Mouse (Mus musculus) forelimb bud, embryonic 11.5 days (tissue): Measurements from ENCODE around the gene Dst.
"Not testable (repeated sequence)": the region's sequence is repeated elsewhere in the genome, so short reads cannot be mapped to it uniquely, and the experiment has no call there.

Experiments
- DNase-seq: peaks from one replicate; pipeline ENCODE4 v3.0.0-alpha.2; 2012; ENCODE audit warnings: low read depth, low spot score

The Dst gene

DNA sequence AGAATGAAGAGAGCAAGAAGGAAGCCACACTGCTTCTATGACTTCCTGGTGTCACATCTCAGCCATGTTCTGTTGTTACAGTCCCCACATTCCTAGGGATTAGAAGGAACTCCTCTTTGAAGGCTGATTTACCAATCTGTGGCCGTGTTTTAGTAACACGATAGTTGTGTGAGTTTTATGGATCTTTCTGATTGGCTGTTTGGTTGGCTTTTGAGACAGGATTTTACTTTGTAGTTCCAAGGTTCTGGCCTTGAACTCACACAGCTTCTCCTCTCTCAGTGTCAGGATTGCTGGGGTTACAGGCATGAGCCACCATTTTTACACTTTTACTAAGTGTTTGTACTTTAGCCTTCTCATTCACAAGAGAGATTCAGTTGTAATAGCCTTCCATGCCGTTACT is 155.9 kb downstream of the Dst start:
- peak; percentile 20 for DNase-seq

DNA sequence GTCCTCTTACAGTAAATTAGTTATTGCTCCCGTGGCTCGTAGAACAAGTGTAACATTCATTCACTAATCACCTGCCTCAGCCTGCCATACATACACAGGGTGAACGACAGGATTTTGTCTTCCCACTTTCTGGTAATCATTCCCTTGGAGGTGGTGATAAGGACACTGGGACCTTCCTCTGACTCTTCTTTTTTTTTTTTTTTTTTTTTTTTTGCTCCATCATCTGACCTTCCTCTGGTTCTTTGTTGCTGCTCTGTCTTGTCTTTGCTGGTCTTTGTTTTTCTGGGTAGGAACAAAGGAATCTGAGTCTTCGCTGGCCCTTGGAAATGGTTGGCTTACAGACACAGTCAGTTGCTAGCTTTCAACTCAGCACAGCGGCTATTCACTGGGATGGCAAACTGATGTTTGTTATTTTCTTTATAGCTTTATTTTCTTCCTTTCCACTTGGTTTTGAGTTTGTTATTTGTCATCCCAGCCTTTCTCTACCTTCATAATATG is 157.6 kb downstream of the Dst start:
- no peak for DNase-seq

DNA sequence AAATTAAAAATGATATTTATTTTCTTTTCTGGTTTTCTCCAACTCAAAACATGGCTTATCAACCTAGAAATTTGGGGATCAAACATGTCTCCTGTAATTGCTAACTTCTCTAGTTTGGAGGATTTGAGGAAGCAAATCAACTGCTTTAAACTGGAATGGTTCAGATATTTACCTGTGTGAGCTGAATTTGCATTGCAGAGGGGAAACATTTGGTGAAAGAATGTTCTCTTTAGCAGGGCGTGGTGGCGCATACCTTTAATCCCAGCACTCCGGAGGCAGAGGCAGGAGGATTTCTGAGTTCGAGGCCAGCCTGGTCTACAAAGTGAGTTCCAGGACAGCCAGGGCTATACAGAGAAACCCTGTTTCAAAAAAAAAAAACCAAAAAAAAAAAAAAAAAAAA is 158.4 kb downstream of the Dst start:
- DNase-seq, result not testable (repeated sequence)

DNA sequence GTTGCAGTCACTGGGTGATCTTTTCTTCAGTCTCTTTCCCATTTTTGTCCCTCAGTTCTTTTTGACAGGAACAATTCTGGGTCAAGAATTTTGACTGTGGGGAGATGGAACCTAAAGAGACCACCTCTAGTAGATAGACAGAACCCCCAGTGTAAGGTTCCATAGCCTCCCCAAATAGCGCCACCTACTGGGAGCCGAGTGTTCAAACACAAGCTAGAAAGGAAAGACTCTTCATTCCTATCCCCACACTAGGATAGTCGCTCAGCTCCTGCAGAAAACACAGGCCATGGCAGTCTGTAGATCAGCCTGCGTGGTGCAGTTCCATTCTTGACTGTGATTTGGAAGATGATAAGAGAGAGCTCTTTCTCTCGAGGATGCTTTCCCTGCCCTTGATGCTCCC is 160.3 kb downstream of the Dst start:
- DNase-seq, result no peak

DNA sequence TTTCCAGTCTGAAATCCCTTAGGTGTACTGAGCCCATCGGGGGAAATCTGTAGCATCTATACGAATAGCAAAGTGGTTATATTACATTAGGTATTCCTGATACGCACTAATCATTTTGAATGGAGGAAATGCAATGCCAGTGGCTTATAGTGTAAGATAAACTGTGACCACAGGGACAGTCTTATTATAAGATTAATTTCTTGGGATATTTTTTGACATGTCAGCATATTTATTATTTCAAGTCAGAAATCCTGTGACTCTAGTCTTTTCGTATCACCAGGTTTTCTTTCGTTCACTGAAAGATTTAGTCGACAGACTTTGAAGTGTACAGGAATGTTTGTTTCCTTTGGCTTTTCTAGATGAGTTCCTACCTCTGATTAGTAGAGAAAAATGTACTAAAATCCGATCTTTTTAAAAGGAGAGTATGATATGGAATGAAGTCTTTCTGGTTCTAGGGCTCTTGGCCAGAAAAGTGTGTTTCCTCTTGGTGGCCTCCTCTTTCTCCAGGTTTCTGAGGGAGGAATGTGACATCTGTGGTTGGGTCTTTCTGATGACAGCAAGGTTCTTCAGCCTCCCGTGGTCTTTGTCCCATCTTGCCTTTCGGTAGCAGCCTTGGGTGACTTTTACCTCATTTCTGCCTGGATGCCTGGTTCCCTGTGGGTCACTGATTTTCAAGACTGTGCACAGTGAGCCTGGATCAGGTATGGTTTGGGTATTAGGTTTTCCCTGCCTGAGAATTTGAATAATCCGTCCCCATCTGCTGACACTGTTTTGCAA is 161.7 kb downstream of the Dst start:
- DNase-seq, result no peak

DNA sequence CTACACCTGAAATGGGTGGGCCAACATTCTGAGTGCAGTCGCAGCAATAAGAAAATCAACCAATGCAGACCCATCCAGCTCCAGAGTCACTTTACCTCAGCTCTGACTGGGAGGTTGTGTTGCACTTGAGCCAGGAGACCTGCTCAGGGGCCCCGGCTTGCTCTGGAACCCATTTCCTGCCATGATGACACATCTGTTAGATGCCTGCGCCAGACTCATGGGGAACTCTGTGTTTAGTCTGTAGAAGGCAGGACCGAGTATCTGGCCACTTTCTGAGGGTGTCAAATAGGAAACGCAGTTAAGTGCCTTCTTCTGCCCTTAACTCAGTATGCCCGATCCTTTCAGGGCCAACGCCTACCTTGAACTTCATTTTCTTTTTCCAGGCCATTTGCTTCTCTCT is 162.4 kb downstream of the Dst start:
- no peak for DNase-seq

DNA sequence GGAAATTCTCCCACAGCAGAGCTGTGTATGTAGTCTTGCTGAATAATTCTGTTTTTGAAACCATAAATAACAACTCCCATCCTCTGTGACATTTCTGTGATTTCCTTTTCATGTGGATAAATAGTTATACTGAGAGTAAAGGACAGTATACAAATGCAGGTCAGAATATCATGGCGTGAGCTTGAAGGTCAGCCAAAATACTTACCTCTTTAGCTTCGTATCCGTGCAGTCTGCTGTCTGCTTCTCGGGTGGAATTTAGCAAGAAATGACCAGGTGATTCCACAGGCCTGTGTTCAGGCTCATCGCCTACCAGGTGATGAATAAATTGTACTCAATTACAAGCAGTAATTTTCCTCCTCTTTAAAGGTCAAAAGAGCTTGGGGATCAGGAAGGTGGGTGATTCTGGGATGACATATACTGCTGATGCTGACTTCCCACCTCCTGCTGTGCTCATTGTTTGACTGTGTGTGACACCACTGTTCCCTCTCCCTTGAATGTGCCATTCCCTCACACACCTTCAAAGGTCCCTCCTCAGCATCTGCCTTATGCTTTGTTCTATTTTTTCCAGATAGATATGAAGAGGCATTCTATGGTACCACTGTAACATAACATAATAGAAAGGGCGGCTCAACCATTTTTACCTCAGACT is 163.1 kb downstream of the Dst start:
- no peak for DNase-seq

DNA sequence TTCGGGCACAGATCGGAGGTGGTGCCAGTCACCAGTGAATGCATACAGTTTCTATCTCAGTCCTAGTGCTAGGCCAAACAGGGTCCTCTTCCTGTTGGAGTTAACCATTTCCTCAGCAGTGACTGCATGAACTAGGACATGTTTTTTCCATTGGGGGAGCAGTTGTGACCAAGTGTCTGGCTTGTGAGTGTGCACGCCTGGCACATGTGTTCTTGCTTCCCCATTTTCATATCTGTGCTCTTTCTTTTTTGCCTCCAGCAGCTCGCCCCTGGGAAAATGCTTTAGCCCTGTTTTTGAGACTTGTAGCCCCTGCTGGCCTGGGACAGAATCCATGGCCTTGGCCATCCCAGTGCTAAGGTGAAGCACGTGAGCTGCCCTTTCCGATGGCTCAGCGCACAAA is 164.2 kb downstream of the Dst start:
- no peak for DNase-seq

DNA sequence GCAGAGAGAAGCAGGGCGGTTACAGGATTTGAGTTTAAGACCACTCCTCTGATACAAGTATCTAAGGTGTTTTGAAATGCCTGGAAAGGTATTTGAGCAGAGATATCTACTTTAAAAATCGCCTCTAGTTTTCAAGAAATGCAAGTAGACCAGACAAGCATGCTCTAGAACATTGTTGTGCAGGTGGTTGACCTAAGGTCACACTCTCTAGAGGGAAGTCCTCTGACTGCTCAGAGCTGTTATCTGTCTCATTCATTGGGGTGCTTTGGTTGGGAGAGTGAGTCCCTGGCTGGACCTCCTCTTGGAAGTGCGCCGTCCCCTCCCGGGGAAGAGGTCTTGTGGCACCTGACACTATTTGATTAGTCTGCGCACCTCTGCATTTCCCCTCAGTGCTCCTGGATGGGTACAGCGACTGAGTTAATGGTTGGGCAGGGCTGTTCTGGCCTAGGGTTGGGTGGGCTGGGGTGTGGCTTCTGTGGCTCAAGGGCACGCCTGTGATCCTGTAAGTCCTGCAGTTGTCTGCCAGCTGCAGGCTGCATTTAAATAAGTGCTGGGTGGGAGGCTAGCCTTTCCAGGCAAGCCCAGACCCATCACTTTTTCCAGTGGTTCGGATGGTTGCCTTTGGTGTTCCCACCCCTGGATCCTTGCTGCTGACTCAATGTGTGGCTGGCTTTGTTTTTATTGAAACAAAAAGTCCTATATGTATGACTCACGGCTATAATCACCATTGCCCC is 165.6 kb downstream of the Dst start:
- no peak for DNase-seq

DNA sequence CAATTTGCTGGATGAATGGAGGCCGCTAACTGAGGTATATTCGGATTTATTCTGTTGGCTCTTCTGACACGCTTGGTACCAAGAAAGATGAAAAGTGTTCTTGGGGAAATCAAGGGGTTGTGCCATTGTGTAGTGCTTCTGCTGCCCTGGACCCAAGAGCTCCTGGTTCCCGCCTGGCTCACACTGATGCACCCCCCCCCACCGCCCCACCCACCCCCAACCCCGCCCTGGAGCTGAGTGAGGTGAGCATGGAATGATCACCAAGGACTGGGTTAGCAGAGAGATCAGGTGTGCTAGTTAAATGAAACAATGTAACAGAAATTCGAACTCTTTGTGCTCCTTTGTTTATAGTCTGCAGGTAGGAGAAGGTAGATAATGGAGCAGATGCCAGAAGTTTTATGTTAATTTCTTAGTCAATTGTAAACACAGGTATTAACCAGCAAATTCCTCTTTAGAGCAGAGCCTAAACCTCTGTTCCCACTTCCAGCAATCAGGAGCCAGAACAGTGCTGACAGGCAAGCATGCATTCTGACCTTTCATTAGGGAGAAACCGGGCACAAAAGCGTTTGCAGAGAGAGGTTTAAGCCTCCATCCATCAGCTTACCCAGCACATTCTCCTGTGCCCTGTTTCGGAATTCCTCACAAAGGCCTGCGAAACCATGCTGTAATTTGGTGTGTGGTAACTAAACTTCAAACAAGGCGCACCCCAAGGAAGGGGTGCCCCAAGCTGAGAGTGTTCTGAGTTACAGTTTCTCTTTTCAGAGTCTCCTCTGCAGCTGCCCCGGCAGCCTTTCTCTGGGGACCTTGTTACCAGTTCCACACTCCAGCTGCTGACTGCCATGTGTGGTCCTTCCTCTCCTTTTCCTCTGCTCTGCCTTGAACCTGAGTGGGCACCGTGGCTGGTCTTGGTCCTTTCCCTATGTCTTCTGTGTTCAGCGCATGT is 166.5 kb downstream of the Dst start:
- peak; percentile 40 for DNase-seq

DNA sequence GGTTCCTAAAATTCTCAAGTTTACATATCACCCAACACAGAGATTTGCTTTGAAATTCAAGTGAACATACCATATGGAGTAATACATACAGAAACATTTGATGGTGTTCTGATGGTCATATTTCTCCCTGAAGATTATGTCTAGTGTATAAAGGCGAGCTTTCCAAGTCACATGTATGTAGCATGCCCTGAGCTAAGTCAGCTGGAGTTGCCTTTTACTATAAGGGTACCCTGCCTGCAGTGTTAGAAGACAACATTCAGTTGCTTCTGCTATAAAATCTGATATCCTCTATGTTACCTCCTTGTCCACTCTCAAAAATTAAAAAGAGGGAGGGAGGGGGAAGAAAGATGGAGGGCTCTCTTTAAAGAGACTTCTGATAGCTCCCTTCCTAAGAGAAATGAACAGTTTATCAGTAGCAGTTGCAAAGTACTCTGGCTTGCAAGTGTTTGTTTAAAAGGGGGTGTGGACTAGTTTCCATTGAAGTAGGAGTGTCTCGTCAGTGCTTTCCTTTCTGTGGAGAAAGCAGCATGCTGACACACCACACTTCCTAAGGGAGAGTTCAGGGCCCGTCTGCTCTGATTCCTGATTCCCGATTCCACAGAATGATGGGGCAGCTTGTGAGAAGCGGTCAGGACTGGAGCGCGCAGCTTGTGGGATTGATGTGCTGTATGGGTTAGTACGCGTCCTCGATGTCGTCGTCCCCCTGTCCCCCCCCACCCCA is 168.8 kb downstream of the Dst start:
- DNase-seq, result no peak

DNA sequence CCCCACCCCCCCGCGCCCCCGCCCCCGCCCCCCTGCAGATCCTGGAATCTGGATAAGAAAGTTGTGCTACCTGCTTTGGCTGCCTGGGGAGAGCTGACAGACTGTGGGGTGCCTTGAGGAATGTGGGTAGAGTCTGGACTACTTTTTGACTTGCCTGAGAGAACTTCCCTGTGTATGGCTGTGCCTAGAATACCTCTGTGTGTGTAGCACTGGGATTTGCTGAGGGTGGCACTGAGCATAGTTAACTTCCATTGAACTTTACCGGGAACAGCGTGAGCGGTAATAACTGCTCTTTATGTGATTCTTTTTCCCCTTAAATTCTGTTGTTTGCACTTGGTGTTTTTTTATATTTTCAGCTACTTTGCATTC is 169.4 kb downstream of the Dst start:
- no peak for DNase-seq

DNA sequence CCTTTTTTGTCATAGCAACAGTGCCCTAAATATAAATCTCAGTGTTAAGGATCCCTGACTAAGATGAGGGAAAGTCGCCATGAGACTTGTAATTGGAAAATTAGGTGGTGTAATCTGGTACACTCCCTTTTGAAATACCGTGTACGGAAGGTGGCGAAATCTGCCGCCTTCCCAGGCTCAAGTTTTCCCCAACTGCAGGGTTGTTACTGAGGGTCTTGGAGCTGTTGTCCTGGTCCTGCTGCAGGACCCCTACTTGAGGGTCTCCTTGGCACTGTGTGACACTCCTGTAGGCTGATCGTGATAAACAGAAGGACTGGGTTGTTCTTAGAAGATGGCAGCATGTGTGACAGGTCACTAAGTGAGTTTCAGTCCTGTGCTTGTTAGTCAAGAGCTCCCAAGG is 169.9 kb downstream of the Dst start:
- no peak for DNase-seq

DNA sequence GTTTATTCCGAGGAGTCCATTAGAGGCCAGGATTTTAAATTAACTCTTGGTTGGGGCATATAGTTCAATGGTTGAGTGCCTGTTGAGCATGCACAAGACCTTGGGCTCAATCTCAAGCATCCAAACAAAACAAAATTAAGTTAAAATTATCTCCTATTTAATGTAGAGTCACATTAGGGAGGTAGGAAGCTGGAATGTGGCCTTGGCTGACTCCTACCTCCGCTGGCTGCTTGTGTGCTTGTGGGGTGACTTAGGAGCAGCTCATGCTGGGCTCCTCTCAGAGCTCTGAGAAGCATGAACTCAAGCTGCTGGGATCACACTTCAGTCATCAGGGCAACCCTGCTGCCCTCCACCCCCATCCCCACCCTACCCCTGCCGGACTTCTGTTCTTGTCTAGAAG is 181.0 kb downstream of the Dst start:
- no peak for DNase-seq

DNA sequence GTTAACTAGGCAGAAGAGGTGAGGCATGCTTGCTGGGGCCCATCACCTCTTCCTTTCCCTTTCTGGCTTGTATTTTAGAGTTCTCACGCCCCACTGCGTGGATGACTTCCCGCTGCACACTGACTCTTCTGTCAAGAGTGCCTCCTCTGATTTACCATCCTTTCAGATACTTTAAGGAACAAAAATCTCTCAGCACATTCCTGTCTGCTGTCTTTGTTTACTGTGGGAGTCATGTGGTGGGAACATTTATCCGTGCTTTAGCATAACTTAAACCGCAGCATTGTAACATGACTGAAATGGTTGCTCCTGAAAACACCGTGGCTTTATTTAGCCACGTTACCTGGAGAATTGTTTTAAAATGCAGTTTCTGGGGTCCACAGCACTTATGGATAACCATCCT is 182.7 kb downstream of the Dst start:
- DNase-seq, result no peak

DNA sequence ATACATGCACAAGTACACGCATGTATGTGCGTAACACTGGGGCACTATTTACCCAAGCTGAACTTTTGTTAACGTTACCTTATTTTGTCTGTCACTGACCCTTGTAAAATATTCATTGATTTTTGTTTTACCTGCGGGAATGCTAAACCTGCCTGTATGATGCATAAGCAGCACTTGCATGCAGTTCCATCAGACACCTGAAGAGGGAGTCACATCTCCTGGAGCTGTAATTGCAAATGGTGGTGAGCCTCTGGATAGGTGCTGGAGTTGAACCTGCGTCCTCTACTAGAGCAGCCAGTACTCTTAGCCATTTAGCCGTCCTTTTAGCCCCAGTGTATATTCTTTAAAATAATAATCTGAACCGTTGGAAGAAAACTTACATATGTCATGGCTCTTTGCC is 185.6 kb downstream of the Dst start:
- DNase-seq, result no peak

DNA sequence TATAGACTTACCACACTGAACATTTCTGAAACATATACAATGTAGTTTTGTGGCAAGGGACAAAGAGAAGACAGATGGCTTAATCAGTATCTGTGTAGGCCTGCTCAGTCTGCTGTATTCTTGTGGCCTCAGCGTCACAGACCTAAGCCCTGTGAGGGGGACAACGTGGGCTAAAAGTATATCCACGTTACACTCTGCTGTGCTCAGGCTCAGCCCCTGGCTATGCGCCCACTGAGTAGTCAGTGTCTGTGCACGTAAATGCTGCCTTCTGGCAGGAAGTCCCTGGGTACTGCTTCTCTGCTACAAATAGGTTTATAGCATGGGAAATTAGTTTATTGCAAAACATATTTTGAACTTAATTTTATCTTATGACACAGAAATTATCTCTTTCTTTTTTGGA is 186.3 kb downstream of the Dst start:
- DNase-seq, result no peak

DNA sequence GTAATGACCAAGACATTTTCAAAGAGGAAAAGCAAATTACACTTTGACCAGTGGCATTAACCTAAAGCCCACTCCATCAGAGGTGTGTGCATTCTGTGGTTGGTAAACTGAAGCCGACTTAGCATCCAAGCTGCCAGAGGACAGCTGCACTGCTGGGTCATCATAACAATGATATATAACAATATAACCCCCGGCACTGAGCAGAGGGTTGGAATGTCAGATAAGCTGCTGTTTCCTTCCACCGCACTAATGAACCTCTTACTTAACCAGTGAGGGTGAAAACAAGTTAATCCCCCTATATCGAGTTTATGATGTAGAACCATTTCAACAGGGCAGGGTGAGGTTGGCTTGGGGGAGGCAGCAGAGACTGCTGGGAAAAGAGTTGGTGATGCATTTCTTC is 187.1 kb downstream of the Dst start:
- DNase-seq, result no peak

DNA sequence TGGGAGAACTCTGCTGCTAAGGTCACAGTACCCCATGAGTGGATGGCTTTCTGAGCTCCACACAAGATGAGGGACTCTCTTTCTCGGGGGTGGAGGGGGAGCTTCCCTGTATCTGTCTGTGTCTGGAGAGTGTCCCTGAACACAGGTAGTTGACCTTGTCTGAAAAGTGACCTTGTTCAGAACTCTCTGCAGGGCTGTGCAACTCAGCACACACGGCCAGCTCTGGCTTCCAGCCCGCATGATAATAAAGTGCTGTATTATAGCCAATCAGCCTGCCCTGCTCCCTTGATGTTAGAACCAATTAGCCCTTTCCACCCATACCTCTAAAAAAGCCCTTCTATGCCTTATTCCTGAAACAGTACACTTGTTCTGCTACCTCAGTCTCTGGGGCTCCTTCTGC is 188.9 kb downstream of the Dst start:
- DNase-seq, result no peak

DNA sequence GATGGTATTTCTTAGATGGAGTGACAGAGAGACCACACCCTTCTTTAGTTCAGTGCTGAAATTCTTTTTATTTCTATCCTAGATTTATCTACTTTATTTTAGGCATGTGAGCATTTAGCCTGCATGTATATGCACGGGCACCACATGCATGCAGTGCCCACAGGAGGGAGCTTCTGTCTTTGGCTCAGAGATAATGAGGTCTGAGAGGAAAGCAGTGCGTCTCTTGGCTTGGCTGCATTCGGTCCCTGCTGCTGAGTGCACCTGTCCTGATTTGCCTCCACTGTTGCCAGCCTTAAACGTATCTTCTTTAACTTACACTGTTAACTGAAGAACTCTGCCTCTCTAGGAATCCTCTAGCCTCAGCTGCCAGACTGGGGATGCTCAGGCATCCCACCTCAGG is 189.6 kb downstream of the Dst start:
- DNase-seq, result no peak

DNA sequence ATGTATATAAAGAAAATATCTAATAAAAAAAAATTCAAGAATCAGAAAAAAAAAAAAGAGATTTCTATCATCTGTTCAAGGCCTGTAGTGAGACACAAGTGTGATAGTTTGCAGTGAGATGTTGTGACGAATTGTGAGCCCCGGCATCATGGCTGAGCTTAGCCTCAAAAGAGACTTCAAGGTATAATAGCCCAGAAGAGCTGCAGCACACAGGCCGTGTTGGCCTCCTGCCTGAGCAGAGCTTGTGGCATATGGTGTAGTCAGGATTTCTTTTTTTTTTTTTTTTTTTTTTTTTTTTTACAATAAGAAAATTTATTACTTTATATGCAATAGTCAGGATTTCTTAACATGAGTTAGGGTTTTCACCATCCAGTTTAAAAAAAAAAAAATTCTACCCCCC is 191.4 kb downstream of the Dst start:
- DNase-seq, result no peak
